Mouse (Mus musculus): ENCODE results near the gene Gfy.
"Not testable (repeated sequence)": the region's sequence is repeated elsewhere in the genome, so short reads cannot be mapped to it uniquely, and the experiment has no call there.

The Gfy gene

GRCm38 (mm10) chr7:45193871-45194785, 14.8 kb upstream of the Gfy start:
- DNase-seq (ENCODE audit: low spot score): no peak

GRCm38 (mm10) chr7:45193406-45193805, 14.0 kb upstream of the Gfy start:
- no peak for DNase-seq (ENCODE audit: low spot score)

GRCm38 (mm10) chr7:45192585-45193310, 13.4 kb upstream of the Gfy start:
- no peak for DNase-seq (ENCODE audit: low spot score)

- DNase-seq (ENCODE audit: low spot score): no peak
Measured at GRCm38 (mm10) chr7:45191803-45192363, 12.5 kb upstream of the Gfy start.

GRCm38 (mm10) chr7:45191161-45191560, 11.8 kb upstream of the Gfy start:
- no peak for DNase-seq (ENCODE audit: low spot score)

GRCm38 (mm10) chr7:45190186-45190585, 10.8 kb upstream of the Gfy start:
- DNase-seq (ENCODE audit: low spot score): no peak

- DNase-seq (ENCODE audit: low spot score): peak; percentile 45
Measured at GRCm38 (mm10) chr7:45189600-45189999, 10.2 kb upstream of the Gfy start.

GRCm38 (mm10) chr7:45185921-45186320, 6.6 kb upstream of the Gfy start:
- DNase-seq (ENCODE audit: low spot score): no peak

- DNase-seq (ENCODE audit: low spot score): no peak
Measured at GRCm38 (mm10) chr7:45183672-45184071, 4.3 kb upstream of the Gfy start.

GRCm38 (mm10) chr7:45182606-45183005, 3.2 kb upstream of the Gfy start:
- DNase-seq (ENCODE audit: low spot score): no peak

- peak; percentile 77 for DNase-seq (ENCODE audit: low spot score)
Measured at GRCm38 (mm10) chr7:45182199-45182601, 2.8 kb upstream of the Gfy start.

GRCm38 (mm10) chr7:45181540-45181939, 2.2 kb upstream of the Gfy start:
- DNase-seq (ENCODE audit: low spot score): no peak

- no peak for DNase-seq (ENCODE audit: low spot score)
Measured at GRCm38 (mm10) chr7:45180896-45181477, 1.6 kb upstream of the Gfy start, which contains the start of gene Pth2. Gene Pth2, plus strand, starts transcription at chr7:45180995.

- no peak for DNase-seq (ENCODE audit: low spot score)
Measured at GRCm38 (mm10) chr7:45178550-45178949, 819 bp downstream of the Gfy start.

GRCm38 (mm10) chr7:45176356-45176755, 3.0 kb downstream of the Gfy start:
- DNase-seq (ENCODE audit: low spot score): no peak

GRCm38 (mm10) chr7:45175929-45176328, 3.4 kb downstream of the Gfy start:
- DNase-seq (ENCODE audit: low spot score): no peak

GRCm38 (mm10) chr7:45175398-45175797, 4.0 kb downstream of the Gfy start:
- DNase-seq (ENCODE audit: low spot score): no peak

GRCm38 (mm10) chr7:45174567-45175280, 4.6 kb downstream of the Gfy start:
- no peak for DNase-seq (ENCODE audit: low spot score)

- DNase-seq (ENCODE audit: low spot score): not testable (repeated sequence)
Measured at GRCm38 (mm10) chr7:45173772-45174171, 5.6 kb downstream of the Gfy start.

GRCm38 (mm10) chr7:45172974-45173373, 6.4 kb downstream of the Gfy start:
- DNase-seq (ENCODE audit: low spot score): no peak

GRCm38 (mm10) chr7:45169495-45169894, 9.9 kb downstream of the Gfy start:
- DNase-seq (ENCODE audit: low spot score): peak; percentile 59

GRCm38 (mm10) chr7:45168656-45169055, 10.7 kb downstream of the Gfy start:
- no peak for DNase-seq (ENCODE audit: low spot score)
